Mouse (Mus musculus) CD4-positive, CD25-positive, alpha-beta regulatory T cell, adult 4 months (primary cell): ENCODE results near the gene Zfp646. TPM values are rescaled to one million over a fixed set of nuclear protein-coding genes. Genes with fewer than 3 reads are reported as not detected.
A peak's percentile ranks its signal among the peaks of the same experiment; 100 is the strongest.
"Not testable (repeated sequence)": the region's sequence is repeated elsewhere in the genome, so short reads cannot be mapped to it uniquely, and the experiment has no call there.

ENCODE experiments used
- ATAC-seq: one replicate; pipeline ENCODE4 v1.8.0; 2017
- polyA plus RNA-seq, 2 experiments: library from polyadenylated mRNA; unstranded; fragments of 100-300 nt; shearing (Covaris generic); gene quantifications; one replicate each; pipeline ENCODE4 v1.2.1; 2017

Gene Zfp646
- 10 to 100 TPM; 25.1 to 29.0 TPM for polyA plus RNA-seq

- peak; percentile 58 for ATAC-seq
Measured at GRCm38 (mm10) chr7:127876041-127876466, at the start of gene Zfp646. TSS of gene Zfp646 (plus strand) at chr7:127876221.

GRCm38 (mm10) chr7:127835550-127835949, 40.5 kb upstream of the Zfp646 start:
- no peak for ATAC-seq

- ATAC-seq: no peak
Measured at GRCm38 (mm10) chr7:127837473-127837872, 38.5 kb upstream of the Zfp646 start.

GRCm38 (mm10) chr7:127837878-127838277, 38.1 kb upstream of the Zfp646 start:
- ATAC-seq: not testable (repeated sequence)

- ATAC-seq: not testable (repeated sequence)
Measured at GRCm38 (mm10) chr7:127840031-127840430, 36.0 kb upstream of the Zfp646 start.

GRCm38 (mm10) chr7:127840886-127841285, 35.1 kb upstream of the Zfp646 start:
- peak; percentile 23 for ATAC-seq

- ATAC-seq: peak; percentile 77
Measured at GRCm38 (mm10) chr7:127841340-127842000, 34.6 kb upstream of the Zfp646 start.

- peak; percentile 74 for ATAC-seq
Measured at GRCm38 (mm10) chr7:127842001-127842718, 33.9 kb upstream of the Zfp646 start.

- ATAC-seq: no peak
Measured at GRCm38 (mm10) chr7:127849973-127850875, 25.8 kb upstream of the Zfp646 start.

- ATAC-seq: no peak
Measured at GRCm38 (mm10) chr7:127850906-127851305, 25.1 kb upstream of the Zfp646 start.

- ATAC-seq: no peak
Measured at GRCm38 (mm10) chr7:127858258-127858657, 17.8 kb upstream of the Zfp646 start.

GRCm38 (mm10) chr7:127866434-127866833, 9.6 kb upstream of the Zfp646 start:
- no peak for ATAC-seq

- no peak for ATAC-seq
Measured at GRCm38 (mm10) chr7:127867641-127868040, 8.4 kb upstream of the Zfp646 start.

- ATAC-seq: no peak
Measured at GRCm38 (mm10) chr7:127869149-127869810, 6.7 kb upstream of the Zfp646 start.

- ATAC-seq: no peak
Measured at GRCm38 (mm10) chr7:127870136-127870821, 5.7 kb upstream of the Zfp646 start.

- ATAC-seq: peak; percentile 5
Measured at GRCm38 (mm10) chr7:127874812-127875626, 1.0 kb upstream of the Zfp646 start.

- peak; percentile 73 for ATAC-seq
Measured at GRCm38 (mm10) chr7:127875627-127876001, 407 bp upstream of the Zfp646 start.

- ATAC-seq: peak; percentile 55
Measured at GRCm38 (mm10) chr7:127876467-127877348, 687 bp downstream of the Zfp646 start, which contains the start of gene Zfp668. TSS of gene Zfp668 (minus strand) at chr7:127876828.

GRCm38 (mm10) chr7:127879301-127879700, 3.3 kb downstream of the Zfp646 start:
- ATAC-seq: no peak

GRCm38 (mm10) chr7:127880431-127880830, 4.4 kb downstream of the Zfp646 start:
- ATAC-seq: no peak
